In genomic region chr6:145471638-145472247, GRCm38 (mm10) we compare ENCODE assay signal across 18 mouse cellular contexts.
DNase-seq lines count a peak whose midpoint lies in the region; ATAC-seq lines count a peak whose summit lies in the region.
"Had no signal": no experiment of that assay in that cellular context is flagged by ENCODE, and none has a peak within 500 bp of the region (broad histone marks: within the 10 kb centered on the region; RNA-seq: fewer than 3 reads in every experiment).

No protein-coding gene starts in this region.

- 33% methylated on average over 11 of the region's 11 CpGs for WGBS in hindbrain, embryonic 13.5 days
- 85% methylated on average over 11 of the region's 11 CpGs for WGBS in hindbrain, embryonic 10.5 days
- whole genome bisulfite sequencing in midbrain, embryonic 13.5 days, result 46% methylated on average over 11 of the region's 11 CpGs
- WGBS in midbrain, embryonic 10.5 days, result 89% methylated on average over 11 of the region's 11 CpGs
- WGBS in forebrain, embryonic 15.5 days, result 23% methylated on average over 11 of the region's 11 CpGs
- whole genome bisulfite sequencing in midbrain, embryonic 15.5 days, result 44% methylated on average over 11 of the region's 11 CpGs
- 86% methylated on average over 11 of the region's 11 CpGs for WGBS in kidney, embryonic 16.5 days

- ATAC-seq in hindbrain, embryonic 13.5 days (ENCODE audit: low FRiP score), result peak; percentile 61; the same call in 1 of the 2 replicates
- peak; percentile 53 for ATAC-seq in midbrain, embryonic 13.5 days
- ATAC-seq in forebrain, embryonic 15.5 days (replicated peaks), result peak; percentile 32; the same call in 1 of the 2 replicates
- ATAC-seq in midbrain, embryonic 15.5 days (replicated peaks), result peak; percentile 43; the same call in 1 of the 2 replicates
- no peak for ATAC-seq in kidney, embryonic 16.5 days (ENCODE audit: low FRiP score, low TSS enrichment)
- ATAC-seq: inflammation-experienced regulatory T-cells, adult 6 months had no signal

- no peak overlapping the region for H3K4me3 ChIP-seq in hindbrain, embryonic 13.5 days
- H3K4me3 ChIP-seq in hindbrain, embryonic 10.5 days, result no peak overlapping the region
- H3K4me3 ChIP-seq in midbrain, embryonic 13.5 days (replicated peaks), result no peak overlapping the region
- H3K4me3 ChIP-seq in midbrain, embryonic 10.5 days, result no peak overlapping the region
- no peak overlapping the region for H3K4me3 ChIP-seq in forebrain, embryonic 15.5 days
- H3K4me3 ChIP-seq in midbrain, embryonic 15.5 days, result no peak overlapping the region
- H3K4me3 ChIP-seq in kidney, embryonic 16.5 days (ENCODE audit: low read length), result no peak overlapping the region

- H3K4me2 ChIP-seq in hindbrain, embryonic 13.5 days, result no peak overlapping the region
- no peak overlapping the region for H3K4me2 ChIP-seq in midbrain, embryonic 13.5 days (replicated peaks)
- no peak overlapping the region for H3K4me2 ChIP-seq in forebrain, embryonic 15.5 days (replicated peaks)
- no peak overlapping the region for H3K4me2 ChIP-seq in midbrain, embryonic 15.5 days
- H3K4me2 ChIP-seq in kidney, embryonic 16.5 days (replicated peaks; ENCODE audit: low read depth, low read length), result no peak overlapping the region

- H3K27ac ChIP-seq in hindbrain, embryonic 13.5 days, result peak overlapping the region; percentile 58
- no peak overlapping the region for H3K27ac ChIP-seq in hindbrain, embryonic 10.5 days
- H3K27ac ChIP-seq in midbrain, embryonic 13.5 days, result 0 out of 2 replicates have a peak overlapping the region, but pooled peaks have one; percentile 36
- H3K27ac ChIP-seq in midbrain, embryonic 10.5 days (replicated peaks), result no peak overlapping the region
- H3K27ac ChIP-seq in forebrain, embryonic 15.5 days (replicated peaks), result no peak overlapping the region
- no peak overlapping the region for H3K27ac ChIP-seq in midbrain, embryonic 15.5 days
- H3K27ac ChIP-seq in kidney, embryonic 16.5 days (ENCODE audit: low read length), result no peak overlapping the region
- H3K27ac ChIP-seq: liver, embryonic 14.5 days had no signal

- no peaks in the 10 kb centered on the region for H3K9me3 ChIP-seq in hindbrain, embryonic 13.5 days
- H3K9me3 ChIP-seq in hindbrain, embryonic 10.5 days, result no peaks in the 10 kb centered on the region
- H3K9me3 ChIP-seq in midbrain, embryonic 13.5 days, result no peaks in the 10 kb centered on the region
- no peaks in the 10 kb centered on the region for H3K9me3 ChIP-seq in midbrain, embryonic 10.5 days (replicated peaks)
- H3K9me3 ChIP-seq in forebrain, embryonic 15.5 days, result no peaks in the 10 kb centered on the region
- no peaks in the 10 kb centered on the region for H3K9me3 ChIP-seq in midbrain, embryonic 15.5 days
- no peaks in the 10 kb centered on the region for H3K9me3 ChIP-seq in kidney, embryonic 16.5 days (ENCODE audit: low read length)

- H3K4me1 ChIP-seq in hindbrain, embryonic 13.5 days (replicated peaks), result peaks cover 34% of the 10 kb centered on the region
- peaks cover 5% of the 10 kb centered on the region; the same call in 1 of the 2 replicates for H3K4me1 ChIP-seq in hindbrain, embryonic 10.5 days (replicated peaks)
- H3K4me1 ChIP-seq in midbrain, embryonic 13.5 days (replicated peaks), result peaks cover 31% of the 10 kb centered on the region
- H3K4me1 ChIP-seq in midbrain, embryonic 10.5 days, result peaks cover 16% of the 10 kb centered on the region
- H3K4me1 ChIP-seq in forebrain, embryonic 15.5 days, result peaks cover 16% of the 10 kb centered on the region
- H3K4me1 ChIP-seq in midbrain, embryonic 15.5 days, result peaks cover 14% of the 10 kb centered on the region
- peaks cover 1% of the 10 kb centered on the region; the same call in 1 of the 2 replicates for H3K4me1 ChIP-seq in kidney, embryonic 16.5 days (ENCODE audit: insufficient read depth, low read length)

- H3K9ac ChIP-seq in hindbrain, embryonic 13.5 days, result no peak overlapping the region
- H3K9ac ChIP-seq in midbrain, embryonic 13.5 days (replicated peaks), result no peak overlapping the region
- H3K9ac ChIP-seq in forebrain, embryonic 15.5 days (replicated peaks), result no peak overlapping the region
- H3K9ac ChIP-seq in midbrain, embryonic 15.5 days, result no peak overlapping the region
- H3K9ac ChIP-seq in kidney, embryonic 16.5 days (replicated peaks; ENCODE audit: low read length), result no peak overlapping the region
- H3K9ac ChIP-seq: liver, embryonic 14.5 days had no signal

- H3K27me3 ChIP-seq in hindbrain, embryonic 13.5 days, result no peaks in the 10 kb centered on the region
- H3K27me3 ChIP-seq in hindbrain, embryonic 10.5 days (ENCODE audit: insufficient read depth, poor library complexity, severe bottlenecking), result no peaks in the 10 kb centered on the region
- no peaks in the 10 kb centered on the region for H3K27me3 ChIP-seq in midbrain, embryonic 13.5 days
- H3K27me3 ChIP-seq in midbrain, embryonic 10.5 days (ENCODE audit: low read depth, poor library complexity, severe bottlenecking), result peaks cover 21% of the 10 kb centered on the region
- no peaks in the 10 kb centered on the region for H3K27me3 ChIP-seq in forebrain, embryonic 15.5 days
- H3K27me3 ChIP-seq in midbrain, embryonic 15.5 days (replicated peaks), result no peaks in the 10 kb centered on the region
- no peaks in the 10 kb centered on the region for H3K27me3 ChIP-seq in kidney, embryonic 16.5 days (ENCODE audit: insufficient read depth, low read length)

- DNase-seq in hindbrain, embryonic 10.5 days (ENCODE audit: low spot score), result no peak
- no peak for DNase-seq in midbrain, embryonic 10.5 days (ENCODE audit: low spot score)
- no peak for DNase-seq in thymus, adult 18-20 months
- DNase-seq: adrenal gland, postnatal 10 days; cerebellum, adult 9-11 months; gastrocnemius, postnatal 25 days; kidney, postnatal 4 days; left cerebral cortex, postnatal 4 days; right cerebral cortex, postnatal 14 days; thymus, adult 2 months had no signal

- no peaks in the 10 kb centered on the region for H3K36me3 ChIP-seq in hindbrain, embryonic 13.5 days
- no peaks in the 10 kb centered on the region for H3K36me3 ChIP-seq in hindbrain, embryonic 10.5 days
- no peaks in the 10 kb centered on the region for H3K36me3 ChIP-seq in midbrain, embryonic 13.5 days
- no peaks in the 10 kb centered on the region for H3K36me3 ChIP-seq in midbrain, embryonic 10.5 days
- no peaks in the 10 kb centered on the region for H3K36me3 ChIP-seq in forebrain, embryonic 15.5 days
- H3K36me3 ChIP-seq in midbrain, embryonic 15.5 days (replicated peaks), result no peaks in the 10 kb centered on the region
- H3K36me3 ChIP-seq in kidney, embryonic 16.5 days (ENCODE audit: insufficient read depth, low read length), result no peaks in the 10 kb centered on the region
- H3K36me3 ChIP-seq: G1E had no signal

Comparison
In these comparisons a context has a peak if more than half of its experiments do, and no peak if none do; other contexts are left out.
1. H3K27ac ChIP-seq: peak in hindbrain, embryonic 13.5 days (single experiment) and midbrain, embryonic 13.5 days (single experiment); none in hindbrain, embryonic 10.5 days (single experiment), midbrain, embryonic 10.5 days (single experiment), forebrain, embryonic 15.5 days (single experiment), midbrain, embryonic 15.5 days (single experiment) and kidney, embryonic 16.5 days (single experiment).